Mouse (Mus musculus): ENCODE data around the gene Mrc1. TPM values are rescaled to one million over a fixed set of nuclear protein-coding genes. Genes with fewer than 3 reads are reported as not detected.

Gene Mrc1
- total and polyA plus RNA-seq, 3 experiments = 0.08 TPM; not detected in 2

DNA sequence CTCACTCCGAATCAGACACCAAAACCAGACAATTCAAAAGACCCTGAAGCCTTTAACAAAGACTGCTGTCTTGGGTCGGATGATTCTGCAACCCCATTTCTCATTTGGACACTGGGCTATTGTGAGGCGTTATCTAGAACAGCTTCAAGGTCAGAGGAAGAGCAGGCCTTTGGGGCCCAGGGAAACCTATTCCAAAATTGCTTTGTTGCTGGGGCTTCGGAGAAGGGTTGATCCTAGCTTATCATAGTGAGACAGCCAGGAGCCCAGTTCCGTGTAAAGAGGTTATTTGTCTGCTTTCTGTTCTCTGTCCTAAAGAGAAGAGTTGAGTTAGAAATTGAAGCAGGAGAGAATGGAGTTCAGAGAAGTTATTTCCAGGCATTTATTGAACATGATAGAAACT is 10.0 kb downstream of the Mrc1 start:
- Histone ChIP-seq H3K27me3 (ENCODE audit: control insufficient read depth in 1 of 2, insufficient read depth in 2 of 2, low read length in 2 of 2) (no peaks in the 10 kb centered on the region), H3K4me1 (ENCODE audit: control insufficient read depth in 1 of 2, insufficient read depth in 2 of 2, low read length in 2 of 2) (peaks cover 2 to 4% of the 10 kb centered on the region in 2 experiments; a peak in 3 of 4 replicates), H3K9me3 (replicated peaks; ENCODE audit: insufficient read depth, low read length) (no peaks in the 10 kb centered on the region), H3K36me3 (ENCODE audit: control insufficient read depth in 1 of 2, insufficient read depth in 2 of 2, low read length in 2 of 2) (peaks cover 0 to 2% of the 10 kb centered on the region in 2 experiments; a peak in 1 of 4 replicates), H3K9ac (ENCODE audit: control insufficient read depth, low read depth, low read length, poor library complexity, severe bottlenecking) (no peak overlapping the region), H3K79me2 (ENCODE audit: control insufficient read depth, insufficient read depth, low read length, poor library complexity) (no peaks in the 10 kb centered on the region), H3K27ac (ENCODE audit: control insufficient read depth, low read depth, low read length) (no peak overlapping the region), H3K4me3 (ENCODE audit: control insufficient read depth in 1 of 2, insufficient read depth in 1 of 2, low read depth in 2 of 2, low read length in 2 of 2) (no peak overlapping the region)
- no peak for DNase-seq (ENCODE audit: low read depth, low spot score)
- TF ChIP-seq JUND (IDR thresholded peaks at IDR 0.05; ENCODE audit: low read depth, low read length) (no peak), MAFK (IDR thresholded peaks at IDR 0.05; ENCODE audit: borderline replicate concordance, low read depth, low read length) (no peak), RAD21 (IDR thresholded peaks at IDR 0.05; ENCODE audit: low read depth, low read length) (no peak), KAT2A (conservative IDR thresholded peaks at IDR 0.05; ENCODE audit: low read depth, low read length) (no peak), RCOR1 (IDR thresholded peaks at IDR 0.05; ENCODE audit: low read depth, low read length) (no peak), NELFE (IDR thresholded peaks at IDR 0.05; ENCODE audit: low read depth, low read length) (no peak)

DNA sequence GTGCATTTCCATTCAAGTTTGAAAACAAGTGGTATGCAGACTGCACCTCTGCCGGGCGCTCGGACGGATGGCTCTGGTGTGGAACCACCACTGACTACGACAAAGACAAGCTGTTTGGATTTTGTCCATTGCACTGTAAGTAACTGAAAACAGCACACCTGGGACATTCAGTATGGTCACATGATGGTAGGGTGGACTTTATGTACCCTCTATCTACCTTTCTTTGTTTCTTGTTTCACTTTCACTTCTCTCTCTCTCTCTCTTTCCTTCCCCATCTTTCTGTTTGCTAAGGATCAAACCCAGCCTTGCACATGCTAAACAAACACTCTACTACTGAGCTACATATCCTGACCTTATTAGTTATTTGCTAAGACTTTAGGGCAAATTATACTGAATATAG is 15.0 kb downstream of the Mrc1 start:
- Histone ChIP-seq H3K36me3 (ENCODE audit: control insufficient read depth in 1 of 2, insufficient read depth in 2 of 2, low read length in 2 of 2) (no peaks in the 10 kb centered on the region), H3K79me2 (ENCODE audit: control insufficient read depth, insufficient read depth, low read length, poor library complexity) (no peaks in the 10 kb centered on the region), H3K4me3 (ENCODE audit: control insufficient read depth in 1 of 2, insufficient read depth in 1 of 2, low read depth in 2 of 2, low read length in 2 of 2) (peak overlapping the region; percentile 56 to 90), H3K9ac (ENCODE audit: control insufficient read depth, low read depth, low read length, poor library complexity, severe bottlenecking) (peak overlapping the region; percentile 64; the same call in 1 of the 2 replicates), H3K27me3 (ENCODE audit: control insufficient read depth in 1 of 2, insufficient read depth in 2 of 2, low read length in 2 of 2) (peaks cover 0 to 2% of the 10 kb centered on the region in 2 experiments; a peak in 2 of 4 replicates), H3K27ac (ENCODE audit: control insufficient read depth, low read depth, low read length) (no peak overlapping the region), H3K4me1 (ENCODE audit: control insufficient read depth in 1 of 2, insufficient read depth in 2 of 2, low read length in 2 of 2) (peaks cover 0 to 2% of the 10 kb centered on the region in 2 experiments; a peak in 1 of 4 replicates), H3K9me3 (replicated peaks; ENCODE audit: insufficient read depth, low read length) (no peaks in the 10 kb centered on the region)
- TF ChIP-seq RAD21 (IDR thresholded peaks at IDR 0.05; ENCODE audit: low read depth, low read length) = no peak
- no peak for TF ChIP-seq NELFE (IDR thresholded peaks at IDR 0.05; ENCODE audit: low read depth, low read length)
- TF ChIP-seq USF1 (IDR thresholded peaks at IDR 0.05; ENCODE audit: low read depth, low read length) = peak; percentile 67
- TF ChIP-seq ETS1 (IDR thresholded peaks at IDR 0.05; ENCODE audit: low read depth, low read length) = peak; percentile 52; the same call in 1 of the 2 replicates
- peak; percentile 38 for DNase-seq (ENCODE audit: low read depth, low spot score)

DNA sequence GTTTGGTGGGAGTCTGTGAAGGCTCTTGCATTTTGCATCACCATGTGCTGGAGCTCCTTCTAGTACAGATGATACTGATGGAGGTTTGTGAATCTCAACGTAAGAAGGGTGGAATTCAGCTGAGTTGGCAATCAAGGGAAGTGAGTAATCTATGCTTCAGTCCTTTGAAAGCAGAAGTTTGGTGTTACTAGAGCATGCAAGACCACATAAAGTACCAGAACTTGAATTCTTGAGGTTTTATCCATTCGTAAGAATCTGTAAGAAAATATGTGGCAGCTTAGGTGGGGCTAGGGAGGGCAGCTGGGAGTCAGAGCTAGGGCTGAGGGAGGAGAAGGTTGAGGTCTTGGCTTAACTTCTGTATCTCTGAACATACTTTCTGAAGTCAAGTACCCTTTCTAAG is 15.5 kb downstream of the Mrc1 start:
- Histone ChIP-seq H3K4me1 (ENCODE audit: control insufficient read depth in 1 of 2, insufficient read depth in 2 of 2, low read length in 2 of 2) (peaks cover 0 to 2% of the 10 kb centered on the region in 2 experiments; a peak in 1 of 4 replicates), H3K9ac (ENCODE audit: control insufficient read depth, low read depth, low read length, poor library complexity, severe bottlenecking) (no peak overlapping the region), H3K27me3 (ENCODE audit: control insufficient read depth in 1 of 2, insufficient read depth in 2 of 2, low read length in 2 of 2) (peaks cover 0 to 2% of the 10 kb centered on the region in 2 experiments; a peak in 2 of 4 replicates), H3K9me3 (replicated peaks; ENCODE audit: insufficient read depth, low read length) (no peaks in the 10 kb centered on the region), H3K36me3 (ENCODE audit: control insufficient read depth in 1 of 2, insufficient read depth in 2 of 2, low read length in 2 of 2) (no peaks in the 10 kb centered on the region), H3K79me2 (ENCODE audit: control insufficient read depth, insufficient read depth, low read length, poor library complexity) (no peaks in the 10 kb centered on the region), H3K4me3 (ENCODE audit: control insufficient read depth in 1 of 2, insufficient read depth in 1 of 2, low read depth in 2 of 2, low read length in 2 of 2) (peak overlapping the region; percentile 56 to 90), H3K27ac (ENCODE audit: control insufficient read depth, low read depth, low read length) (no peak overlapping the region)
- DNase-seq (ENCODE audit: low read depth, low spot score) = peak; percentile 50
- TF ChIP-seq MYB (IDR thresholded peaks at IDR 0.05; ENCODE audit: low read depth, low read length) = no peak
- peak; percentile 75; the same call in 1 of the 2 replicates for TF ChIP-seq MAFK (IDR thresholded peaks at IDR 0.05; ENCODE audit: borderline replicate concordance, low read depth, low read length)

Data from MEL (cell line).